In the genomic region with DNA sequence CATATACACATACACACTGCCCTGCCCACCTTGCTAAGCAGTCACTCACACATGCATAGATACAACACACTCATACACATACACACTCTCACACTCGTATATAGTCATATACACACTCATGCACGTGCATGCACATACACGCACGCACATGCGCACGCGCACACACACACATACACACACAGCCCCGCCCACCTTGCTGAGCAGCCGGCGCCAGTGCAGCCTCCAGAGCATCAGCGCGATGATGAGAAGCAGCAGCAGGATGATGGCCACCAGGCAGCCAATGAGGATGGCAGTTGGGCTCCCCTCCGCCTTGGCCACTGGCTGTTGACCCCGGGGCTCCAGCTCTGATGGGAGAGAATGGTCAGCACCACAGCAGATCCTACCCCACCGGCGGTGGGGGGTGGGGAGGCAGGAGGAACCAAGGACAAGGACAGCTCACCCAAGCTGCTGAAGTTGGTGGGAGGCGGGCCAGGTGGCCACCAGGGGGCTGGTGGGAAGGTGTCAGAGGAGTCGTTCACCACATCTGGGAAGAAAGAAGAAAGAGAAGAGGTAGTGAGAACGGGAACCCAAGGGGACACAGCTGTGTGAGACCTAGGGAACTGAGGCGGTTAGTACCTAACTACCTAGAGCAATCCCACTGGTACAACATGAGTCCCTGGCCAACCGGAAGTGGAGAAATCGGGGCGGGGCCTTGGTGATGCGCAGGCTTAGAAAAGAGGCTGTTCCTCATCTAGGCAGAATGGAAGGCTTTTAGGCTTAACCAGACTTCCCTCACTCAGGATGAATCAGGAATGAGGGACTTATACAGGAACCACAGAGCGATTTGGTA, we compare ENCODE assay signal across 20 mouse cellular contexts. TPM values are rescaled to one million over a fixed set of nuclear protein-coding genes. Genes with fewer than 3 reads are reported as not detected.
A peak's percentile ranks its signal among the peaks of the same experiment; 100 is the strongest.
DNase-seq lines count a peak whose midpoint lies in the region; ATAC-seq and TF ChIP-seq lines count a peak whose summit lies in the region.
"Had no signal": no experiment of that assay in that cellular context is flagged by ENCODE, and none has a peak within 500 bp of the region (broad histone marks: within the 10 kb centered on the region; RNA-seq: fewer than 3 reads in every experiment).

No protein-coding gene starts in this region.

- TF ChIP-seq CTCF in E14TG2a.4 (conservative IDR thresholded peaks at IDR 0.05; ENCODE audit: low read length) (peak; percentile 21), MEL (IDR thresholded peaks at IDR 0.05 in 2 of 3, conservative IDR thresholded peaks at IDR 0.05 in 1 of 3; ENCODE audit: control insufficient read depth in 1 of 3, insufficient read depth in 1 of 3, low read depth in 2 of 3, low read length in 3 of 3, poor library complexity in 1 of 3, severe bottlenecking in 1 of 3) (peak in 1 of 3 experiments; percentile 10; a peak in 1 of 6 replicates)

- TF ChIP-seq POLR2A in MEL (IDR thresholded peaks at IDR 0.05; ENCODE audit: control insufficient read depth in 1 of 2, insufficient read depth in 1 of 2, low read depth in 1 of 2, low read length in 2 of 2, poor library complexity in 1 of 2) = no peak

- peaks cover 90% of the 10 kb centered on the region for H3K36me3 ChIP-seq in kidney, embryonic 16.5 days (ENCODE audit: insufficient read depth, low read length)
- peaks cover 58% of the 10 kb centered on the region for H3K36me3 ChIP-seq in E14TG2a.4 (ENCODE audit: insufficient read depth, low read length)
- H3K36me3 ChIP-seq in MEL (ENCODE audit: control insufficient read depth in 1 of 2, insufficient read depth in 2 of 2, low read length in 2 of 2) = no peaks in the 10 kb centered on the region

- H3K4me1 ChIP-seq in kidney, embryonic 16.5 days (ENCODE audit: insufficient read depth, low read length) = no peaks in the 10 kb centered on the region
- H3K4me1 ChIP-seq in E14TG2a.4 (replicated peaks; ENCODE audit: low read depth, low read length) (peaks cover 77% of the 10 kb centered on the region), MEL (ENCODE audit: control insufficient read depth in 1 of 2, insufficient read depth in 2 of 2, low read length in 2 of 2) (no peaks in the 10 kb centered on the region)
- H3K4me1 ChIP-seq: heart, embryonic 15.5 days; liver, embryonic 12.5 days had no signal

- TF ChIP-seq RAD21 in MEL (IDR thresholded peaks at IDR 0.05; ENCODE audit: low read depth, low read length) = no peak

- no peaks in the 10 kb centered on the region for H3K27me3 ChIP-seq in kidney, embryonic 16.5 days (ENCODE audit: insufficient read depth, low read length)
- no peaks in the 10 kb centered on the region for H3K27me3 ChIP-seq in E14TG2a.4 (ENCODE audit: insufficient read depth, low read length)
- H3K27me3 ChIP-seq in MEL (ENCODE audit: control insufficient read depth in 1 of 2, insufficient read depth in 2 of 2, low read length in 2 of 2) = no peaks in the 10 kb centered on the region
- H3K27me3 ChIP-seq: heart, embryonic 15.5 days had no signal

- H3K79me2 ChIP-seq in MEL (ENCODE audit: control insufficient read depth, insufficient read depth, low read length, poor library complexity) = no peaks in the 10 kb centered on the region

- no peak overlapping the region for H3K9ac ChIP-seq in kidney, embryonic 16.5 days (replicated peaks; ENCODE audit: low read length)
- no peak overlapping the region for H3K9ac ChIP-seq in MEL (ENCODE audit: control insufficient read depth, low read depth, low read length, poor library complexity, severe bottlenecking)
- H3K9ac ChIP-seq: heart, embryonic 15.5 days; liver, embryonic 12.5 days; midbrain, embryonic 12.5 days had no signal

- no peak overlapping the region for H3K27ac ChIP-seq in kidney, embryonic 16.5 days (ENCODE audit: low read length)
- no peak overlapping the region for H3K27ac ChIP-seq in MEL (ENCODE audit: control insufficient read depth, low read depth, low read length)
- H3K27ac ChIP-seq: embryonic facial prominence, embryonic 10.5 days; heart, embryonic 15.5 days; liver, embryonic 12.5 days; midbrain, embryonic 12.5 days had no signal

- H3K4me3 ChIP-seq in kidney, embryonic 16.5 days (ENCODE audit: low read length) = no peak overlapping the region
- H3K4me3 ChIP-seq in E14TG2a.4 (replicated peaks; ENCODE audit: low read length) = peak overlapping the region; percentile 62
- H3K4me3 ChIP-seq in MEL (ENCODE audit: control insufficient read depth in 1 of 2, insufficient read depth in 1 of 2, low read depth in 2 of 2, low read length in 2 of 2) = no peak overlapping the region
- H3K4me3 ChIP-seq: embryonic facial prominence, embryonic 10.5 days; heart, embryonic 15.5 days; liver, embryonic 12.5 days; midbrain, embryonic 12.5 days had no signal

- TF ChIP-seq EP300 in MEL (IDR thresholded peaks at IDR 0.05; ENCODE audit: low read depth in 1 of 2, low read length in 2 of 2) = no peak

- H3K9me3 ChIP-seq in kidney, embryonic 16.5 days (ENCODE audit: low read length) = no peaks in the 10 kb centered on the region
- no peaks in the 10 kb centered on the region for H3K9me3 ChIP-seq in E14TG2a.4 (ENCODE audit: low read length)
- H3K9me3 ChIP-seq in MEL (replicated peaks; ENCODE audit: insufficient read depth, low read length) = no peaks in the 10 kb centered on the region
- H3K9me3 ChIP-seq: embryonic facial prominence, embryonic 10.5 days; heart, embryonic 15.5 days; liver, embryonic 12.5 days; midbrain, embryonic 12.5 days had no signal

- H3K4me2 ChIP-seq in kidney, embryonic 16.5 days (replicated peaks; ENCODE audit: low read depth, low read length) = no peak overlapping the region
- H3K4me2 ChIP-seq: heart, embryonic 15.5 days; liver, embryonic 12.5 days; midbrain, embryonic 12.5 days had no signal

- ATAC-seq in kidney, embryonic 16.5 days (ENCODE audit: low FRiP score, low TSS enrichment) = no peak
- ATAC-seq in megakaryocyte progenitor cell, adult 5-6 weeks (replicated peaks; ENCODE audit: poor library complexity) = peak; percentile 55
- ATAC-seq: liver, embryonic 12.5 days had no signal

- peak; percentile 20 for DNase-seq in kidney, postnatal 10 days
- DNase-seq in MEL (ENCODE audit: low read depth, low spot score) = no peak
- DNase-seq in gastrocnemius, adult 18-20 months (ENCODE audit: low spot score) = no peak
- DNase-seq in right cerebral cortex, adult 18-20 months = no peak
- DNase-seq in T-cell, adult 2 months (ENCODE audit: low spot score) = no peak
- DNase-seq: adrenal gland, postnatal 10 days; cerebellum, postnatal 10 days; kidney, postnatal 14 days; retina, postnatal 1 day had no signal

- 86% methylated on average over 25 of the region's 25 CpGs for WGBS in kidney, embryonic 16.5 days

TF ChIP-seq in MEL, 35 proteins besides CTCF, POLR2A, EP300 and RAD21:
- TF ChIP-seq SMC3 (IDR thresholded peaks at IDR 0.05; ENCODE audit: low read depth, low read length) (0 out of 2 replicates have a peak, but pooled peaks have one; percentile 2), USF2 (IDR thresholded peaks at IDR 0.05; ENCODE audit: borderline replicate concordance in 1 of 2, insufficient read depth in 1 of 2, low read depth in 1 of 2, low read length in 2 of 2) (no peak)

RNA-seq across cellular contexts. Expression of a gene that starts 15.0 kb away (rescaled TPM):
- polyA plus RNA-seq in kidney, embryonic 16.5 days (2015; fragmentation: Nextera tagmentation; extraction: Ambion mirVana) = 51.9 and 55.6 TPM in 2 replicates
- 68.1 and 76.3 TPM in 2 replicates for total RNA-seq in MEL (2012; rRNA removed)
- 10 to 100 TPM in 1 of 2 experiments, not detected in 1; 97.6 TPM for polyA plus RNA-seq in MEL (2012; ENCODE audit: insufficient read depth in 1 of 2, insufficient read length in 2 of 2, low read depth in 1 of 2, low replicate concordance in 2 of 2, missing spikeins in 1 of 2)
- 26.2 and 31.8 TPM in 2 replicates for total RNA-seq in megakaryocyte progenitor cell, adult 5-6 weeks (2015)
- 24.8 and 29.5 TPM in 2 replicates for total RNA-seq in megakaryocyte progenitor cell, adult 5-6 weeks (2017)
- 10 to 100 TPM; 17.7 to 18.9 TPM for total RNA-seq in gastrocnemius, adult 18-20 months (2021)

RNA-seq across cellular contexts. Expression of a gene that starts 15.9 kb away (rescaled TPM):
- polyA plus RNA-seq in kidney, embryonic 16.5 days (2015; fragmentation: Nextera tagmentation; extraction: Ambion mirVana) = 107 and 108 TPM in 2 replicates
- 2.6 TPM in 2 replicates for total RNA-seq in MEL (2012; rRNA removed)
- polyA plus RNA-seq in MEL (2012; ENCODE audit: insufficient read depth in 1 of 2, insufficient read length in 2 of 2, low read depth in 1 of 2, low replicate concordance in 2 of 2, missing spikeins in 1 of 2) = 1 to 10 TPM in 1 of 2 experiments, not detected in 1; 7.9 TPM
- total RNA-seq in megakaryocyte progenitor cell, adult 5-6 weeks (2015) = 0.15 TPM in 1 of 2 replicates, not detected in the other
- 0.25 TPM in 1 of 2 replicates, not detected in the other for total RNA-seq in megakaryocyte progenitor cell, adult 5-6 weeks (2017)
- total RNA-seq in gastrocnemius, adult 18-20 months (2021) = 10 to 100 TPM; 12.4 to 17.1 TPM

RNA-seq across cellular contexts. Expression of a gene that starts 21.2 kb away (rescaled TPM):
- 19.8 and 21.0 TPM in 2 replicates for polyA plus RNA-seq in kidney, embryonic 16.5 days (2015; fragmentation: Nextera tagmentation; extraction: Ambion mirVana)
- 21.8 and 24.0 TPM in 2 replicates for total RNA-seq in MEL (2012; rRNA removed)
- polyA plus RNA-seq in MEL (2012; ENCODE audit: insufficient read depth in 1 of 2, insufficient read length in 2 of 2, low read depth in 1 of 2, low replicate concordance in 2 of 2, missing spikeins in 1 of 2) = 10 to 100 TPM in 1 of 2 experiments, not detected in 1; 34.0 TPM
- 5.7 and 11.4 TPM in 2 replicates for total RNA-seq in megakaryocyte progenitor cell, adult 5-6 weeks (2015)
- total RNA-seq in megakaryocyte progenitor cell, adult 5-6 weeks (2017) = 12.7 and 14.9 TPM in 2 replicates
- total RNA-seq in gastrocnemius, adult 18-20 months (2021) = 10 to 100 TPM in 1 of 2 experiments, 1 to 10 TPM in 1; 9.8 to 13.7 TPM

RNA-seq across cellular contexts. Expression of a gene that starts 45.1 kb away (rescaled TPM):
- 0.17 and 0.23 TPM in 2 replicates for polyA plus RNA-seq in kidney, embryonic 16.5 days (2015; fragmentation: Nextera tagmentation; extraction: Ambion mirVana)
- total RNA-seq in MEL (2012; rRNA removed) = 0.04 and 0.13 TPM in 2 replicates
- polyA plus RNA-seq in MEL (2012; ENCODE audit: insufficient read depth in 1 of 2, insufficient read length in 2 of 2, low read depth in 1 of 2, low replicate concordance in 2 of 2, missing spikeins in 1 of 2) = under 1 TPM in 1 of 2 experiments, not detected in 1; 0.11 TPM
- total RNA-seq in megakaryocyte progenitor cell, adult 5-6 weeks (2015) = not detected in 2 replicates
- total RNA-seq in megakaryocyte progenitor cell, adult 5-6 weeks (2017) = not detected in 2 replicates
- total RNA-seq in gastrocnemius, adult 18-20 months (2021) = not detected
- total RNA-seq: adrenal gland, postnatal 10 days; layer of hippocampus, postnatal 10 days; left cerebral cortex, postnatal 36 days; neutrophil, adult 5-6 weeks had no signal
- polyA plus RNA-seq: gonadal fat pad, adult 2 months; midbrain, embryonic 12.5 days had no signal
